Comparison of ENCODE assay signal across 26 mouse cellular contexts in the genomic region with DNA sequence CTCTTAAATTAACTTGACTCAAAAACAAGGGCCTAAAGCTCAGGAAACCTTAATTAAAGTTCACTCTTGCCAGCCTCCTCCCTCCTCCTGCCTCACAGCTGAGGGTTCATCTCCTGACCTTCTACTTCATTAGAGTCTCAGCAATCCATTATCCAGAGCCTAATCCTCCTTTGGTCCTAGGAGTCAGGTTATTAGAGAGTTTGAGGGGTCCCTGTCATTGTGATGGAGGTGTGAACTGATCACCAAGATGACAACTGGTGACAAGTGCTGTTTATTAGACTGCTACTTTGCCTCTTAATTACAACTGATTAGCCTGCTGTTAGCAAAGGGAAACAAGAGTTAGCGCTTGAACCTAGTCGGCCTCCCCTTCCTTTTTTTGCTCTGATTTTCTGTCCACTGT.
"Had no signal": no experiment of that assay in that cellular context is flagged by ENCODE, and none has a peak within 500 bp of the region (broad histone marks: within the 10 kb centered on the region; RNA-seq: fewer than 3 reads in every experiment).

No protein-coding gene starts in this region.

- H3K27ac ChIP-seq: heart, embryonic 10.5 days; hindbrain, embryonic 10.5 days; hindbrain, embryonic 12.5 days; hindbrain, embryonic 14.5 days; intestine, embryonic 15.5 days; kidney, postnatal 0 days; limb, embryonic 13.5 days; limb, embryonic 15.5 days; liver, embryonic 12.5 days; liver, embryonic 14.5 days had no signal

- ATAC-seq: hindbrain, embryonic 16.5 days; inflammation-experienced regulatory T-cells, adult 6 months; intestine, embryonic 15.5 days; intestine, postnatal 0 days; liver, embryonic 12.5 days had no signal

- H3K4me1 ChIP-seq: heart, embryonic 10.5 days; heart, embryonic 12.5 days; intestine, embryonic 15.5 days; limb, embryonic 13.5 days; limb, embryonic 15.5 days; liver, embryonic 12.5 days had no signal

- H3K4me3 ChIP-seq: heart, embryonic 10.5 days; heart, embryonic 12.5 days; hindbrain, embryonic 10.5 days; hindbrain, embryonic 12.5 days; intestine, embryonic 15.5 days; limb, embryonic 13.5 days; limb, embryonic 15.5 days; liver, embryonic 12.5 days had no signal

- DNase-seq: gastrocnemius, postnatal 10 days; gastrocnemius, postnatal 25 days; heart, adult 18-20 months; heart, postnatal 10 days; heart, postnatal 4 days; kidney, adult 18-20 months; kidney, adult 8-10 months; kidney, postnatal 14 days; kidney, postnatal 36 days; layer of hippocampus, adult 9-11 months; layer of hippocampus, postnatal 36 days; left cerebral cortex, postnatal 4 days had no signal

- H3K27me3 ChIP-seq: heart, embryonic 12.5 days; intestine, embryonic 15.5 days; limb, embryonic 13.5 days; limb, embryonic 15.5 days; liver, embryonic 12.5 days had no signal

- H3K9ac ChIP-seq: heart, embryonic 12.5 days; hindbrain, embryonic 12.5 days; hindbrain, embryonic 14.5 days; intestine, embryonic 15.5 days; limb, embryonic 13.5 days; limb, embryonic 15.5 days; liver, embryonic 12.5 days; liver, embryonic 14.5 days had no signal

- H3K4me2 ChIP-seq: heart, embryonic 12.5 days; hindbrain, embryonic 12.5 days; hindbrain, embryonic 14.5 days; intestine, embryonic 15.5 days; limb, embryonic 13.5 days; limb, embryonic 15.5 days; liver, embryonic 12.5 days had no signal

- H3K9me3 ChIP-seq: heart, embryonic 10.5 days; heart, embryonic 12.5 days; hindbrain, embryonic 10.5 days; hindbrain, embryonic 12.5 days; intestine, embryonic 15.5 days; limb, embryonic 13.5 days; limb, embryonic 15.5 days; liver, embryonic 12.5 days had no signal

- H3K36me3 ChIP-seq: heart, embryonic 10.5 days; heart, embryonic 12.5 days; hindbrain, embryonic 10.5 days; hindbrain, embryonic 12.5 days; intestine, embryonic 15.5 days; limb, embryonic 13.5 days; limb, embryonic 15.5 days; liver, embryonic 12.5 days had no signal
